Mouse (Mus musculus): ENCODE measurements around the gene Lsamp. TPM values are rescaled to one million over a fixed set of nuclear protein-coding genes. Genes with fewer than 3 reads are reported as not detected.

The Lsamp gene
- polyA plus RNA-seq, 1 experiment from 2014 or later: 0.25 TPM

- no peak for ATAC-seq
- Histone ChIP-seq H3K4me1 (no peaks in the 10 kb centered on the region), H3K9me3 (replicated peaks) (no peaks in the 10 kb centered on the region), H3K27me3 (replicated peaks) (no peaks in the 10 kb centered on the region), H3K4me3 (no peak overlapping the region), H3K27ac (no peak overlapping the region), H3K9ac (no peak overlapping the region), H3K36me3 (no peaks in the 10 kb centered on the region), H3K4me2 (no peak overlapping the region)
- WGBS (ENCODE audit: insufficient replicate concordance): 52% methylated on average over 2 of the region's 2 CpGs
These were observed 1057.5 kb downstream of the Lsamp start for GRCm38 (mm10) chr16:41041686-41042085.

- Histone ChIP-seq H3K27ac (no peak overlapping the region), H3K4me2 (no peak overlapping the region), H3K4me1 (no peaks in the 10 kb centered on the region), H3K4me3 (no peak overlapping the region), H3K36me3 (no peaks in the 10 kb centered on the region), H3K9me3 (replicated peaks) (no peaks in the 10 kb centered on the region), H3K9ac (no peak overlapping the region), H3K27me3 (replicated peaks) (no peaks in the 10 kb centered on the region)
- 57% methylated on average over 7 of the region's 7 CpGs for WGBS (ENCODE audit: insufficient replicate concordance)
- ATAC-seq: no peak
These were observed 1079.2 kb downstream of the Lsamp start for GRCm38 (mm10) chr16:41063270-41063857.

GRCm38 (mm10) chr16:41073470-41073869 is 1089.3 kb downstream of the Lsamp start:
- WGBS (ENCODE audit: insufficient replicate concordance): 75% methylated on average over 2 of the region's 2 CpGs
- Histone ChIP-seq H3K4me1 (no peaks in the 10 kb centered on the region), H3K9ac (no peak overlapping the region), H3K9me3 (replicated peaks) (no peaks in the 10 kb centered on the region), H3K27me3 (replicated peaks) (no peaks in the 10 kb centered on the region), H3K27ac (no peak overlapping the region), H3K4me3 (no peak overlapping the region), H3K36me3 (no peaks in the 10 kb centered on the region), H3K4me2 (no peak overlapping the region)
- no peak for ATAC-seq

- H3K9me3 ChIP-seq (replicated peaks): no peaks in the 10 kb centered on the region
- no peaks in the 10 kb centered on the region for H3K36me3 ChIP-seq
- no peak overlapping the region for H3K27ac ChIP-seq
- no peak overlapping the region for H3K9ac ChIP-seq
- no peaks in the 10 kb centered on the region for H3K27me3 ChIP-seq (replicated peaks)
- no peak overlapping the region for H3K4me2 ChIP-seq
- no peaks in the 10 kb centered on the region for H3K4me1 ChIP-seq
- no peak overlapping the region for H3K4me3 ChIP-seq
- 54% methylated on average over 2 of the region's 2 CpGs for WGBS (ENCODE audit: insufficient replicate concordance)
- no peak for ATAC-seq
These were observed 1104.5 kb downstream of the Lsamp start for GRCm38 (mm10) chr16:41088648-41089047.

- ATAC-seq: no peak
- Histone ChIP-seq H3K36me3 (no peaks in the 10 kb centered on the region), H3K4me1 (no peaks in the 10 kb centered on the region), H3K4me3 (no peak overlapping the region), H3K27ac (no peak overlapping the region), H3K27me3 (replicated peaks) (no peaks in the 10 kb centered on the region), H3K9ac (no peak overlapping the region), H3K9me3 (replicated peaks) (no peaks in the 10 kb centered on the region), H3K4me2 (no peak overlapping the region)
- 46% methylated on average over 2 of the region's 2 CpGs for whole genome bisulfite sequencing (ENCODE audit: insufficient replicate concordance)
These were observed 1105.9 kb downstream of the Lsamp start for GRCm38 (mm10) chr16:41090092-41090491.

GRCm38 (mm10) chr16:41091259-41091658 is 1107.1 kb downstream of the Lsamp start:
- no peaks in the 10 kb centered on the region for H3K27me3 ChIP-seq (replicated peaks)
- no peaks in the 10 kb centered on the region for H3K36me3 ChIP-seq
- no peak overlapping the region for H3K4me2 ChIP-seq
- no peak overlapping the region for H3K4me3 ChIP-seq
- no peaks in the 10 kb centered on the region for H3K4me1 ChIP-seq
- no peaks in the 10 kb centered on the region for H3K9me3 ChIP-seq (replicated peaks)
- no peak overlapping the region for H3K9ac ChIP-seq
- H3K27ac ChIP-seq: no peak overlapping the region
- ATAC-seq: no peak

- Histone ChIP-seq H3K4me1 (no peaks in the 10 kb centered on the region), H3K36me3 (no peaks in the 10 kb centered on the region), H3K27me3 (replicated peaks) (no peaks in the 10 kb centered on the region), H3K4me3 (no peak overlapping the region), H3K4me2 (no peak overlapping the region), H3K9ac (no peak overlapping the region), H3K27ac (no peak overlapping the region), H3K9me3 (replicated peaks) (no peaks in the 10 kb centered on the region)
- ATAC-seq: no peak
- 55% methylated on average over 3 of the region's 3 CpGs for WGBS (ENCODE audit: insufficient replicate concordance)
These were observed 1118.6 kb downstream of the Lsamp start for GRCm38 (mm10) chr16:41102805-41103204.

GRCm38 (mm10) chr16:41124361-41124760 is 1140.2 kb downstream of the Lsamp start:
- H3K27ac ChIP-seq: no peak overlapping the region
- H3K36me3 ChIP-seq: no peaks in the 10 kb centered on the region
- H3K9me3 ChIP-seq (replicated peaks): no peaks in the 10 kb centered on the region
- H3K4me3 ChIP-seq: no peak overlapping the region
- no peak for ATAC-seq
- no peak overlapping the region for H3K4me2 ChIP-seq
- no peaks in the 10 kb centered on the region for H3K27me3 ChIP-seq (replicated peaks)
- WGBS (ENCODE audit: insufficient replicate concordance): 72% methylated on average over 2 of the region's 2 CpGs
- no peak overlapping the region for H3K9ac ChIP-seq
- no peaks in the 10 kb centered on the region for H3K4me1 ChIP-seq

GRCm38 (mm10) chr16:41125051-41125450 is 1140.9 kb downstream of the Lsamp start:
- no peaks in the 10 kb centered on the region for H3K9me3 ChIP-seq (replicated peaks)
- H3K36me3 ChIP-seq: no peaks in the 10 kb centered on the region
- ATAC-seq: no peak
- no peaks in the 10 kb centered on the region for H3K27me3 ChIP-seq (replicated peaks)
- no peaks in the 10 kb centered on the region for H3K4me1 ChIP-seq
- H3K9ac ChIP-seq: no peak overlapping the region
- 71% methylated on average over 2 of the region's 2 CpGs for WGBS (ENCODE audit: insufficient replicate concordance)
- H3K4me2 ChIP-seq: no peak overlapping the region
- no peak overlapping the region for H3K4me3 ChIP-seq
- H3K27ac ChIP-seq: no peak overlapping the region

GRCm38 (mm10) chr16:41131053-41131452 is 1146.9 kb downstream of the Lsamp start:
- Histone ChIP-seq H3K27ac (no peak overlapping the region), H3K27me3 (replicated peaks) (no peaks in the 10 kb centered on the region), H3K9ac (no peak overlapping the region), H3K4me1 (no peaks in the 10 kb centered on the region), H3K36me3 (no peaks in the 10 kb centered on the region), H3K9me3 (replicated peaks) (no peaks in the 10 kb centered on the region), H3K4me3 (no peak overlapping the region), H3K4me2 (no peak overlapping the region)
- WGBS (ENCODE audit: insufficient replicate concordance): 63% methylated on average over 4 of the region's 4 CpGs
- no peak for ATAC-seq

- Histone ChIP-seq H3K4me3 (no peak overlapping the region), H3K36me3 (no peaks in the 10 kb centered on the region), H3K9ac (no peak overlapping the region), H3K9me3 (replicated peaks) (no peaks in the 10 kb centered on the region), H3K4me1 (no peaks in the 10 kb centered on the region), H3K27ac (no peak overlapping the region), H3K4me2 (no peak overlapping the region), H3K27me3 (replicated peaks) (no peaks in the 10 kb centered on the region)
- WGBS (ENCODE audit: insufficient replicate concordance): 58% methylated on average over 1 of the region's 1 CpGs
- ATAC-seq: no peak
These were observed 1188.7 kb downstream of the Lsamp start for GRCm38 (mm10) chr16:41172839-41173238.

GRCm38 (mm10) chr16:41179557-41179956 is 1195.4 kb downstream of the Lsamp start:
- ATAC-seq: no peak
- Histone ChIP-seq H3K4me1 (no peaks in the 10 kb centered on the region), H3K27me3 (replicated peaks) (no peaks in the 10 kb centered on the region), H3K9me3 (replicated peaks) (no peaks in the 10 kb centered on the region), H3K27ac (no peak overlapping the region), H3K4me3 (no peak overlapping the region), H3K4me2 (no peak overlapping the region), H3K9ac (no peak overlapping the region), H3K36me3 (no peaks in the 10 kb centered on the region)
- 49% methylated on average over 3 of the region's 3 CpGs for WGBS (ENCODE audit: insufficient replicate concordance)

GRCm38 (mm10) chr16:41180867-41181266 is 1196.7 kb downstream of the Lsamp start:
- H3K4me2 ChIP-seq: no peak overlapping the region
- H3K4me1 ChIP-seq: no peaks in the 10 kb centered on the region
- H3K36me3 ChIP-seq: no peaks in the 10 kb centered on the region
- no peak overlapping the region for H3K27ac ChIP-seq
- ATAC-seq: no peak
- no peaks in the 10 kb centered on the region for H3K9me3 ChIP-seq (replicated peaks)
- no peaks in the 10 kb centered on the region for H3K27me3 ChIP-seq (replicated peaks)
- H3K9ac ChIP-seq: no peak overlapping the region
- H3K4me3 ChIP-seq: no peak overlapping the region
- 59% methylated on average over 3 of the region's 3 CpGs for WGBS (ENCODE audit: insufficient replicate concordance)

Measured in liver, embryonic 12.5 days (tissue).